Mouse (Mus musculus) forebrain, postnatal 0 days (tissue): Measurements from ENCODE around the gene Ubac2. TPM values are rescaled to one million over a fixed set of nuclear protein-coding genes. Genes with fewer than 3 reads are reported as not detected.

Experiments used
- ATAC-seq: fragments of 200-750 bp; cut with Nextera tagmentation; 2 replicates; pipeline ENCODE4 v1.8.0; 2017; ENCODE audit warnings: mild to moderate bottlenecking, moderate library complexity
- DNase-seq: peaks from one replicate; pipeline ENCODE4 v3.0.0-alpha.2; 2015
- H3K27ac ChIP-seq: fragments of 300-500 bp; sonication (generic); 2 replicates; pipeline ENCODE4 v1.5.1; 2014; ENCODE audit warnings: low read depth, mild to moderate bottlenecking, antibody characterized with exemption, low read length, moderate library complexity, mixed read lengths
- H3K27me3 ChIP-seq: fragments of 300-500 bp; sonication (generic); 2 replicates; pipeline ENCODE4 v1.6.1; 2014; ENCODE audit warnings: mild to moderate bottlenecking, low read length, mixed read lengths; ENCODE audit not compliant: insufficient read depth
- H3K36me3 ChIP-seq: fragments of 300-500 bp; sonication (generic); 2 replicates; pipeline ENCODE4 v1.6.1; 2014; ENCODE audit warnings: mild to moderate bottlenecking, moderate library complexity; ENCODE audit not compliant: insufficient read depth
- H3K4me1 ChIP-seq: fragments of 300-500 bp; sonication (generic); 2 replicates; pipeline ENCODE4 v1.6.1; 2014; ENCODE audit warnings: antibody characterized with exemption; ENCODE audit not compliant: insufficient read depth
- H3K4me2 ChIP-seq: fragments of 300-500 bp; sonication (generic); 2 replicates; pipeline ENCODE4 v1.6.1; 2014; ENCODE audit warnings: low read depth, mild to moderate bottlenecking, moderate library complexity
- H3K4me3 ChIP-seq: fragments of 300-500 bp; sonication (generic); 2 replicates; pipeline ENCODE4 v1.5.1; 2014; ENCODE audit warnings: low read depth, low read length, mixed read lengths
- H3K9ac ChIP-seq: fragments of 300-500 bp; sonication (generic); 2 replicates; pipeline ENCODE4 v1.6.1; 2014; ENCODE audit warnings: mild to moderate bottlenecking
- H3K9me3 ChIP-seq: fragments of 300-500 bp; sonication (generic); 2 replicates; pipeline ENCODE4 v1.6.1; 2016; ENCODE audit warnings: low read length
- CTCF ChIP-seq: sonication (generic); IDR thresholded peaks from 2 replicates; pipeline ENCODE4 v1.5.1; 2016; ENCODE audit warnings: antibody characterized with exemption, control low read depth, low read depth
- WGBS: fragments of 180-500 bp; shearing (Covaris S2); extraction: QIAGEN DNeasy Blood & Tissue Kit; methylation state at CpG from one replicate; pipeline ENCODE4 v1.1.7; 2014; 5-methylcytosine and 5-hydroxymethylcytosine counted together
- polyA plus RNA-seq: library from polyadenylated mRNA; unstranded; fragments of >200 nt; fragmentation: Nextera tagmentation; extraction: Ambion mirVana; gene quantifications from 2 replicates; pipeline ENCODE4 v1.2.1, GENCODE M21; 2015
- total RNA-seq: library from RNA; depleted of rRNA; stranded (reverse); fragments of >200 nt; gene quantifications from 2 replicates; pipeline ENCODE4 v1.2.3, GENCODE M21; 2014

The Ubac2 gene
- total and polyA plus RNA-seq, 2 experiments from 2014 or later, result 41.9 to 52.6 TPM

GRCm38 (mm10) chr14:121960997-121961396 is 82.6 kb downstream of the Ubac2 start:
- WGBS, result 64% methylated on average over 6 of the region's 6 CpGs

GRCm38 (mm10) chr14:121961496-121962127 is 83.2 kb downstream of the Ubac2 start:
- H3K4me1 ChIP-seq, result no peaks in the 10 kb centered on the region
- ATAC-seq, result no peak
- H3K27ac ChIP-seq, result 0 out of 2 replicates have a peak overlapping the region, but pooled peaks have one; percentile 21
- H3K36me3 ChIP-seq, result no peaks in the 10 kb centered on the region
- H3K27me3 ChIP-seq, result no peaks in the 10 kb centered on the region
- no peak overlapping the region for H3K9ac ChIP-seq
- no peak overlapping the region for H3K4me3 ChIP-seq
- H3K9me3 ChIP-seq, result no peaks in the 10 kb centered on the region
- H3K4me2 ChIP-seq, result no peak overlapping the region
- 82% methylated on average over 12 of the region's 12 CpGs for WGBS
- no peak for TF ChIP-seq CTCF
- no peak for DNase-seq

More at GRCm38 (mm10) chr14:121960997-121961396, 82.6 kb downstream of the Ubac2 start:
- H3K4me1 ChIP-seq, result no peaks in the 10 kb centered on the region
- no peak overlapping the region for H3K9ac ChIP-seq
- no peak overlapping the region for H3K27ac ChIP-seq
- no peak for TF ChIP-seq CTCF
- no peaks in the 10 kb centered on the region for H3K9me3 ChIP-seq
- no peak for DNase-seq
- no peak for ATAC-seq
- no peaks in the 10 kb centered on the region for H3K36me3 ChIP-seq
- no peak overlapping the region for H3K4me2 ChIP-seq
- no peaks in the 10 kb centered on the region for H3K27me3 ChIP-seq
- no peak overlapping the region for H3K4me3 ChIP-seq

GRCm38 (mm10) chr14:121962128-121962890 is 83.9 kb downstream of the Ubac2 start:
- Histone ChIP-seq H3K9ac (no peak overlapping the region), H3K9me3 (no peaks in the 10 kb centered on the region), H3K4me3 (no peak overlapping the region), H3K4me1 (no peaks in the 10 kb centered on the region), H3K4me2 (no peak overlapping the region), H3K36me3 (no peaks in the 10 kb centered on the region), H3K27ac (0 out of 2 replicates have a peak overlapping the region, but pooled peaks have one; percentile 21), H3K27me3 (no peaks in the 10 kb centered on the region)
- DNase-seq (no peak), ATAC-seq (no peak)
- 85% methylated on average over 14 of the region's 14 CpGs for WGBS
- TF ChIP-seq CTCF, result no peak

- Histone ChIP-seq H3K9ac (no peak overlapping the region), H3K4me1 (no peaks in the 10 kb centered on the region), H3K27ac (no peak overlapping the region), H3K9me3 (no peaks in the 10 kb centered on the region), H3K36me3 (no peaks in the 10 kb centered on the region), H3K27me3 (no peaks in the 10 kb centered on the region), H3K4me2 (no peak overlapping the region), H3K4me3 (no peak overlapping the region)
- 52% methylated on average over 9 of the region's 9 CpGs for WGBS
- TF ChIP-seq CTCF, result no peak
- DNase-seq (peak; percentile 23), ATAC-seq (peak; percentile 66)
Observed at GRCm38 (mm10) chr14:121963251-121963941, 85.0 kb downstream of the Ubac2 start.

- Histone ChIP-seq H3K9ac (no peak overlapping the region), H3K27me3 (no peaks in the 10 kb centered on the region), H3K4me1 (no peaks in the 10 kb centered on the region), H3K4me3 (no peak overlapping the region), H3K4me2 (no peak overlapping the region), H3K9me3 (no peaks in the 10 kb centered on the region), H3K27ac (no peak overlapping the region), H3K36me3 (no peaks in the 10 kb centered on the region)
- TF ChIP-seq CTCF, result no peak
- ATAC-seq (peak; percentile 38), DNase-seq (peak; percentile 14)
- WGBS, result 31% methylated on average over 4 of the region's 4 CpGs
Observed at GRCm38 (mm10) chr14:121963942-121964335, 85.5 kb downstream of the Ubac2 start.

- Histone ChIP-seq H3K4me1 (no peaks in the 10 kb centered on the region), H3K36me3 (no peaks in the 10 kb centered on the region), H3K4me3 (no peak within 1 kb of the TSS), H3K9me3 (no peaks in the 10 kb centered on the region), H3K4me2 (no peak within 1 kb of the TSS), H3K27me3 (no peaks in the 10 kb centered on the region), H3K9ac (no peak within 1 kb of the TSS), H3K27ac (no peak within 1 kb of the TSS)
- no peak for DNase-seq
- 67% methylated on average over 6 of the region's 6 CpGs for WGBS
- no peak for ATAC-seq
- TF ChIP-seq CTCF, result no peak
Observed at GRCm38 (mm10) chr14:121964990-121965389, 86.6 kb downstream of the Ubac2 start, which contains the start of gene Gpr183. TSS of gene Gpr183 (minus strand) at chr14:121965195.
